27 mouse cellular contexts compared by ENCODE assay signal in genomic region chr8:107277323-107277883, GRCm38 (mm10). TPM values are rescaled to one million over a fixed set of nuclear protein-coding genes. Genes with fewer than 3 reads are reported as not detected.
DNase-seq lines count a peak whose midpoint lies in the region; ATAC-seq lines count a peak whose summit lies in the region.
"Had no signal": no experiment of that assay in that cellular context is flagged by ENCODE, and none has a peak within 500 bp of the region (broad histone marks: within the 10 kb centered on the region; RNA-seq: fewer than 3 reads in every experiment).

No protein-coding gene starts in this region.

- no peaks in the 10 kb centered on the region for H3K27me3 ChIP-seq in kidney, embryonic 14.5 days (ENCODE audit: control insufficient read depth, insufficient read depth, low read length)
- no peaks in the 10 kb centered on the region for H3K27me3 ChIP-seq in embryonic facial prominence, embryonic 10.5 days (replicated peaks; ENCODE audit: low read depth, poor library complexity, severe bottlenecking)
- H3K27me3 ChIP-seq in kidney, embryonic 16.5 days (ENCODE audit: insufficient read depth, low read length) = no peaks in the 10 kb centered on the region
- H3K27me3 ChIP-seq: forebrain, embryonic 13.5 days; hindbrain, embryonic 15.5 days; intestine, embryonic 15.5 days; limb, embryonic 15.5 days; liver, embryonic 15.5 days; stomach, embryonic 15.5 days had no signal

- no peaks in the 10 kb centered on the region for H3K36me3 ChIP-seq in kidney, embryonic 14.5 days (ENCODE audit: control insufficient read depth, insufficient read depth, low read length)
- H3K36me3 ChIP-seq in embryonic facial prominence, embryonic 10.5 days (replicated peaks) = no peaks in the 10 kb centered on the region
- no peaks in the 10 kb centered on the region for H3K36me3 ChIP-seq in kidney, embryonic 16.5 days (ENCODE audit: insufficient read depth, low read length)
- H3K36me3 ChIP-seq: heart, embryonic 10.5 days; hindbrain, embryonic 15.5 days; intestine, embryonic 15.5 days; limb, embryonic 15.5 days; liver, embryonic 15.5 days; stomach, embryonic 15.5 days had no signal

- 31% methylated on average over 5 of the region's 5 CpGs for WGBS in kidney, embryonic 14.5 days
- 68% methylated on average over 5 of the region's 5 CpGs for WGBS in embryonic facial prominence, embryonic 10.5 days
- WGBS in kidney, embryonic 16.5 days = 15% methylated on average over 5 of the region's 5 CpGs

- H3K27ac ChIP-seq in kidney, embryonic 14.5 days (ENCODE audit: low read depth, low read length) = no peak overlapping the region
- H3K27ac ChIP-seq in embryonic facial prominence, embryonic 10.5 days (replicated peaks) = 0 out of 2 replicates have a peak overlapping the region, but pooled peaks have one; percentile 61
- H3K27ac ChIP-seq in kidney, embryonic 16.5 days (ENCODE audit: low read length) = no peak overlapping the region; the same call in 1 of the 2 replicates
- H3K27ac ChIP-seq: forebrain, embryonic 13.5 days; heart, embryonic 10.5 days; hindbrain, embryonic 15.5 days; intestine, embryonic 15.5 days; layer of hippocampus, adult 2 months; limb, embryonic 15.5 days; liver, embryonic 15.5 days; stomach, embryonic 15.5 days had no signal

- no peak overlapping the region for H3K9ac ChIP-seq in kidney, embryonic 14.5 days (ENCODE audit: low read depth, low read length)
- no peak overlapping the region for H3K9ac ChIP-seq in kidney, embryonic 16.5 days (replicated peaks; ENCODE audit: low read length)
- H3K9ac ChIP-seq: forebrain, embryonic 13.5 days; hindbrain, embryonic 15.5 days; intestine, embryonic 15.5 days; limb, embryonic 15.5 days; liver, embryonic 15.5 days; stomach, embryonic 15.5 days had no signal

- H3K4me2 ChIP-seq in kidney, embryonic 14.5 days (replicated peaks; ENCODE audit: low read depth, low read length) = no peak overlapping the region
- no peak overlapping the region for H3K4me2 ChIP-seq in kidney, embryonic 16.5 days (replicated peaks; ENCODE audit: low read depth, low read length)
- H3K4me2 ChIP-seq: forebrain, embryonic 13.5 days; hindbrain, embryonic 15.5 days; intestine, embryonic 15.5 days; limb, embryonic 15.5 days; liver, embryonic 15.5 days; stomach, embryonic 15.5 days had no signal

- H3K4me1 ChIP-seq in kidney, embryonic 14.5 days (ENCODE audit: control insufficient read depth, insufficient read depth, low read length) = 0 out of 2 replicates have a peak, but pooled peaks cover 7% of the 10 kb centered on the region
- peaks cover 12% of the 10 kb centered on the region for H3K4me1 ChIP-seq in embryonic facial prominence, embryonic 10.5 days
- H3K4me1 ChIP-seq in kidney, embryonic 16.5 days (ENCODE audit: insufficient read depth, low read length) = peaks cover 17% of the 10 kb centered on the region
- H3K4me1 ChIP-seq: forebrain, embryonic 13.5 days; heart, embryonic 10.5 days; hindbrain, embryonic 15.5 days; intestine, embryonic 15.5 days; liver, embryonic 15.5 days; stomach, embryonic 15.5 days had no signal

- DNase-seq in kidney, adult 11 months = peak; percentile 20
- peak; percentile 23 for DNase-seq in embryonic facial prominence, embryonic 10.5 days (ENCODE audit: low spot score)
- DNase-seq in cerebellum, adult 8-10 months = no peak
- no peak for DNase-seq in frontal cortex, postnatal 10 days (ENCODE audit: low spot score in 2 of 2)
- DNase-seq: adrenal gland, adult 2 months; cerebellum, adult 9-10 months; embryo, embryonic 11 days; gastrocnemius, postnatal 25 days; heart, postnatal 10 days; midbrain, embryonic 14.5 days; right cerebral cortex, postnatal 14 days; thymus, adult 18-20 months; thymus, postnatal 4 days had no signal

- no peak for ATAC-seq in kidney, embryonic 14.5 days (ENCODE audit: low FRiP score, low TSS enrichment)
- ATAC-seq in kidney, embryonic 16.5 days (ENCODE audit: low FRiP score, low TSS enrichment) = 0 out of 2 replicates have a peak, but pooled peaks have one; percentile 31
- peak; percentile 34; the same call in 1 of the 2 replicates for ATAC-seq in megakaryocyte progenitor cell, adult 5-6 weeks (replicated peaks; ENCODE audit: poor library complexity)
- ATAC-seq: forebrain, embryonic 13.5 days; intestine, embryonic 15.5 days had no signal

- H3K4me3 ChIP-seq in kidney, embryonic 14.5 days (ENCODE audit: low read length) = no peak overlapping the region
- H3K4me3 ChIP-seq in embryonic facial prominence, embryonic 10.5 days = no peak overlapping the region
- H3K4me3 ChIP-seq in kidney, embryonic 16.5 days (ENCODE audit: low read length) = no peak overlapping the region
- H3K4me3 ChIP-seq: erythroblast, embryonic 14.5 days; forebrain, embryonic 13.5 days; heart, embryonic 10.5 days; hindbrain, embryonic 15.5 days; intestine, embryonic 15.5 days; layer of hippocampus, adult 2 months; limb, embryonic 15.5 days; liver, embryonic 15.5 days; megakaryocyte, embryonic 14.5 days; myocyte; stomach, embryonic 15.5 days had no signal

- no peaks in the 10 kb centered on the region for H3K9me3 ChIP-seq in kidney, embryonic 14.5 days (ENCODE audit: control insufficient read depth, low read length)
- H3K9me3 ChIP-seq in embryonic facial prominence, embryonic 10.5 days = no peaks in the 10 kb centered on the region
- H3K9me3 ChIP-seq in kidney, embryonic 16.5 days (ENCODE audit: low read length) = no peaks in the 10 kb centered on the region
- H3K9me3 ChIP-seq: forebrain, embryonic 13.5 days; heart, embryonic 10.5 days; hindbrain, embryonic 15.5 days; intestine, embryonic 15.5 days; limb, embryonic 15.5 days; liver, embryonic 15.5 days; megakaryocyte, embryonic 14.5 days; stomach, embryonic 15.5 days had no signal

RNA-seq across cellular contexts. Expression of gene Nfat5, which starts 15.9 kb away (rescaled TPM):
- 30.1 and 33.9 TPM in 2 replicates for polyA plus RNA-seq in kidney, embryonic 14.5 days (2014; fragmentation: Nextera tagmentation; extraction: Ambion mirVana)
- polyA plus RNA-seq in embryonic facial prominence, embryonic 10.5 days (2016; fragmentation: Nextera tagmentation; extraction: Ambion mirVana) = 10.9 and 11.2 TPM in 2 replicates
- polyA plus RNA-seq in kidney, embryonic 16.5 days (2015; fragmentation: Nextera tagmentation; extraction: Ambion mirVana) = 21.0 and 28.9 TPM in 2 replicates
- total RNA-seq in megakaryocyte progenitor cell, adult 5-6 weeks (2015) = 30.1 and 32.3 TPM in 2 replicates
- total RNA-seq in megakaryocyte progenitor cell, adult 5-6 weeks (2017) = 18.8 and 20.9 TPM in 2 replicates

Comparison
In these comparisons a context has a peak if more than half of its experiments do, and no peak if none do; other contexts are left out.
1. DNase-seq: peak in kidney, adult 11 months (single experiment) and embryonic facial prominence, embryonic 10.5 days (single experiment); none in cerebellum, adult 8-10 months (single experiment) and frontal cortex, postnatal 10 days (0 of 2).